Mouse (Mus musculus) midbrain, postnatal 0 days (tissue): ENCODE data around the gene St7l. TPM values are rescaled to one million over a fixed set of nuclear protein-coding genes. Genes with fewer than 3 reads are reported as not detected.

Experiments used
- ATAC-seq: fragments of 200-750 bp; cut with Nextera tagmentation; 2 replicates; pipeline ENCODE4 v1.8.0; 2017; ENCODE audit warnings: moderate number of reproducible peaks, mild to moderate bottlenecking, moderate TSS enrichment, moderate library complexity; ENCODE audit not compliant: low FRiP score
- DNase-seq: peaks from one replicate; pipeline ENCODE4 v3.0.0-alpha.2; 2015; ENCODE audit warnings: low spot score
- H3K27ac ChIP-seq: fragments of 300-500 bp; sonication (generic); 2 replicates; pipeline ENCODE4 v1.5.1; 2014; ENCODE audit warnings: low read depth, mild to moderate bottlenecking, low read length, mixed read lengths
- H3K27me3 ChIP-seq: fragments of 300-500 bp; sonication (generic); 2 replicates; pipeline ENCODE4 v1.6.1; 2014; ENCODE audit warnings: low read length, control low read depth, mixed read lengths; ENCODE audit not compliant: insufficient read depth
- H3K36me3 ChIP-seq: fragments of 300-500 bp; sonication (generic); 2 replicates; pipeline ENCODE4 v1.6.1; 2014; ENCODE audit warnings: low read length, control low read depth, mixed read lengths; ENCODE audit not compliant: insufficient read depth
- H3K4me1 ChIP-seq: fragments of 300-500 bp; sonication (generic); 2 replicates; pipeline ENCODE4 v1.6.1; 2014; ENCODE audit warnings: mild to moderate bottlenecking, control low read depth, antibody characterized with exemption, low read length, mixed read lengths; ENCODE audit not compliant: insufficient read depth
- H3K4me2 ChIP-seq: fragments of 300-500 bp; sonication (generic); 2 replicates; pipeline ENCODE4 v1.6.1; 2014; ENCODE audit warnings: low read depth, mild to moderate bottlenecking, low read length, mixed read lengths; ENCODE audit not compliant: poor library complexity, severe bottlenecking
- H3K4me3 ChIP-seq: fragments of 300-500 bp; sonication (generic); 2 replicates; pipeline ENCODE4 v1.5.1; 2014; ENCODE audit warnings: low read depth, mild to moderate bottlenecking, low read length, moderate library complexity
- H3K9ac ChIP-seq: fragments of 300-500 bp; sonication (generic); replicated peaks from 2 replicates; pipeline ENCODE4 v1.6.1; 2014; ENCODE audit warnings: mild to moderate bottlenecking, low read length, moderate library complexity, mixed read lengths; ENCODE audit not compliant: poor library complexity, severe bottlenecking
- H3K9me3 ChIP-seq: fragments of 300-500 bp; sonication (generic); 2 replicates; pipeline ENCODE4 v1.6.1; 2016; ENCODE audit warnings: low read length, control low read depth
- CTCF ChIP-seq: IDR thresholded peaks from 2 replicates; pipeline ENCODE4 v1.5.1; 2016; ENCODE audit warnings: antibody characterized with exemption, mild to moderate bottlenecking
- WGBS: fragments of 180-500 bp; shearing (Covaris S2); extraction: QIAGEN DNeasy Blood & Tissue Kit; methylation state at CpG from one replicate; pipeline ENCODE4 v1.1.7; 2014; 5-methylcytosine and 5-hydroxymethylcytosine counted together
- polyA plus RNA-seq: library from polyadenylated mRNA; unstranded; fragments of >200 nt; fragmentation: Nextera tagmentation; extraction: Ambion mirVana; gene quantifications from 2 replicates; pipeline ENCODE4 v1.2.1, GENCODE M21; 2015
- total RNA-seq: library from RNA; depleted of rRNA; stranded (reverse); fragments of >200 nt; gene quantifications from 2 replicates; pipeline ENCODE4 v1.2.3, GENCODE M21; 2014

St7l gene
- total and polyA plus RNA-seq, 2 experiments from 2014 or later = 33.6 to 34.5 TPM

DNA sequence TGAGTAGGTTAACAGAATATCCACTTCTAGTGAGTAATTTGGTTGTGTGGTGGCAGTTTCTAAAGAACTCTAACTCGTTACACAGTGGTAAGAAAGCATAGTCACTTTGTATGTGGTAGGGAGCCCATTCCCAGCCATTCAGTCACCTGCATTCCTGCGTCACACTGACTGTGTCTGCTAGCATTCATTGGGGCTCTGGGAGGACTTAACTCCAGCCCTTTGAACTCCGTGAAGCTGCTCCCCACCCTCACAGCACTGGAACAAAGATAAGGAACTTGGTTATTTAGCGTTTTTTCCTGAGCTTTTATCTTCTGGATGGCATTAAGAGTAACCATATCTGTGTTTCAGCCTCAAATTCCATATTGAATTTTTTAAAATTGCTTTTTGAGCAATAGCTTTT is 74.5 kb downstream of the St7l start:
- ATAC-seq = no peak
- H3K27me3 ChIP-seq = no peaks in the 10 kb centered on the region

DNA sequence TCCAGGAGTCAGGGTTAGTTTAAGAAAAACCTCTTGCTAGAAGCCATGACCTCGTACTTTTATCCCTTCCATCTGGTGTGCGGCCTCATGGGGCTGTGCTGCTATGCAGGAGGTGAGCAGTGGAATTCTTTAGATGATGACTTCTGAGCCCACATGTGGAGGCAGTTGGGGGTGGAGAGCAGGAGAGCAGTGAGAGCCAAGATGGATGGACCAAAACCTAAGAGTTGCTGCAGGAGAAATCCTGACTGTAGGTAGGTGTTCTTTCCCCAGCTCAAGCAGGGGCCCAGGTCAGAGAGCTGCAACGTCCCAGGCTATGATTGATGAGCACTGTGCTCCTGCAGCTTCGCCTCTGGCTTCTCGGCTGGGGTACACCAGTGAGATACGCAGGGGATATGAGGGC is 76.9 kb downstream of the St7l start:
- TF ChIP-seq CTCF = no peak
- no peaks in the 10 kb centered on the region for H3K27me3 ChIP-seq
- DNase-seq (no peak), ATAC-seq (no peak)
- H3K36me3 ChIP-seq = peaks cover 7% of the 10 kb centered on the region; the same call in 1 of the 2 replicates
- H3K4me2 ChIP-seq = no peak overlapping the region
- H3K4me3 ChIP-seq = no peak overlapping the region
- no peaks in the 10 kb centered on the region for H3K9me3 ChIP-seq
- no peak overlapping the region for H3K9ac ChIP-seq
- no peak overlapping the region for H3K27ac ChIP-seq
- no peaks in the 10 kb centered on the region for H3K4me1 ChIP-seq
- WGBS = 61% methylated on average over 6 of the region's 6 CpGs

More for the DNA sequence above, 74.5 kb downstream of the St7l start:
- H3K4me3 ChIP-seq = no peak overlapping the region
- H3K9me3 ChIP-seq = no peaks in the 10 kb centered on the region
- no peak for TF ChIP-seq CTCF
- no peak overlapping the region for H3K4me2 ChIP-seq
- H3K9ac ChIP-seq = no peak overlapping the region
- WGBS = 24% methylated on average over 4 of the region's 4 CpGs
- no peak for DNase-seq
- no peaks in the 10 kb centered on the region for H3K4me1 ChIP-seq
- 0 out of 2 replicates have a peak, but pooled peaks cover 7% of the 10 kb centered on the region for H3K36me3 ChIP-seq
- no peak overlapping the region for H3K27ac ChIP-seq

DNA sequence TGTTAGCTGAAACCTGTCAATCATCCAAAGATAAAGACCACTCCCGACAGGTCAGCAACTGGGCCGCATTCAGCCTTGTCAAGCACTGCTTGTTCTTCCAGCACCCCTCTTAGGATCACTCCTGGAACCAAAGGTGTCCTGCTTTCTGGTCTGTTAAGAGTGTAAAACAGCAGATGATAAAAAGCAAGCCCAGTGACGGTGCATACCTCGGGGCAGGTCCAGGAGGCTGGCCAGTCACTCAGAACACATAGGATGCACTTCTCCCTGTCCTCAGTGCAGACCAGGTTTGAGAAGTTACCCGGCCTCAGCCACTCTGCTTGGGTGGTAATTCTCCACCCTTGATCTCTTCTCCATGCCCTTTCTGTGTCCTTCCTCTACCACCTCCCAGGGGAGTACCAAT is 78.9 kb downstream of the St7l start:
- Histone ChIP-seq H3K27me3 (no peaks in the 10 kb centered on the region), H3K9ac (no peak overlapping the region), H3K27ac (no peak overlapping the region), H3K4me3 (no peak overlapping the region), H3K9me3 (no peaks in the 10 kb centered on the region), H3K36me3 (peaks cover 20% of the 10 kb centered on the region), H3K4me2 (no peak overlapping the region), H3K4me1 (no peaks in the 10 kb centered on the region)
- 55% methylated on average over 5 of the region's 5 CpGs for WGBS
- TF ChIP-seq CTCF = no peak
- no peak for DNase-seq
- no peak for ATAC-seq

DNA sequence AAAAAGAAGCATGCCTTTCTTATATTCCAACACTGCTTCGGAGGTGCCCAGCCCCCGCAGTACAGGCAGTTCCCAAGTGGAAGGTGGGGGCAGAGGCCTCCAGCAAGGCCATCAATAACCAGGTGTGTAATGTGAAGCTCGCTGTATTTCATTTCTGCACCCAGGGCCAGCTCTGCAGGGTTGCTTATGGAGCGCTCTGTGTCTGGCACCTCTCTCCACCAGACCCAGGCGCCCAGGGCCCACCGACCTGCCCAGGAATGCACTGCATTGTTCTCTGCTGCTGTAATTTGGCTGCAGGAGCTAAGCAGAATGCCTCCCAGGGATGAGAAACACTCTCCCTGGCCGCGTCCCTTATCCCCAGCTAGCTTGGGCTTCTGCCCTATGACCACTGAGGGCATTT is 79.5 kb downstream of the St7l start:
- ATAC-seq (no peak), DNase-seq (no peak)
- Histone ChIP-seq H3K27me3 (no peaks in the 10 kb centered on the region), H3K4me3 (no peak overlapping the region), H3K36me3 (peaks cover 20% of the 10 kb centered on the region), H3K9me3 (no peaks in the 10 kb centered on the region), H3K4me1 (no peaks in the 10 kb centered on the region), H3K27ac (no peak overlapping the region), H3K9ac (no peak overlapping the region), H3K4me2 (no peak overlapping the region)
- 46% methylated on average over 8 of the region's 8 CpGs for WGBS
- TF ChIP-seq CTCF = no peak

DNA sequence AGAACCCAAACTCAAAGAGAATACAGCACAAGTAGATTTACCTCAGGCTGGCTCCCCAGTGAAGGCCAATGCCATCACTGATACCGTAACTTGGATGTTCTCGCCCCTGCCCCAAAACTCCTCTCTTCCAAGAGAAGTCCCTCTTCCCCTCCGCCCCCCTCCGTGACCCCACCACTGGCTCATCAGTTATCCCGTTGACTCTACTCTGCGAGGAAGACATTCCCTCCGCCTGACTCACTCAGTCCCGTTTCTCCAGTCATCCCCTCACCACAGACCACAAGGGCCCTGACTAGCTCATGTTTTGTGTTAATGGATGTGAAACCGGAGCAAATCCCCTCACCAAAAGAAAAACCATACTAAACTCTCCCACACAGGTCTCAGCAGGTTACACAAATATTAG is 81.1 kb downstream of the St7l start:
- Histone ChIP-seq H3K9me3 (no peaks in the 10 kb centered on the region), H3K4me3 (no peak overlapping the region), H3K27me3 (no peaks in the 10 kb centered on the region), H3K9ac (no peak overlapping the region), H3K4me1 (no peaks in the 10 kb centered on the region), H3K36me3 (peaks cover 17% of the 10 kb centered on the region), H3K4me2 (no peak overlapping the region), H3K27ac (no peak overlapping the region)
- DNase-seq (no peak), ATAC-seq (no peak)
- 79% methylated on average over 9 of the region's 9 CpGs for whole genome bisulfite sequencing
- no peak for TF ChIP-seq CTCF

DNA sequence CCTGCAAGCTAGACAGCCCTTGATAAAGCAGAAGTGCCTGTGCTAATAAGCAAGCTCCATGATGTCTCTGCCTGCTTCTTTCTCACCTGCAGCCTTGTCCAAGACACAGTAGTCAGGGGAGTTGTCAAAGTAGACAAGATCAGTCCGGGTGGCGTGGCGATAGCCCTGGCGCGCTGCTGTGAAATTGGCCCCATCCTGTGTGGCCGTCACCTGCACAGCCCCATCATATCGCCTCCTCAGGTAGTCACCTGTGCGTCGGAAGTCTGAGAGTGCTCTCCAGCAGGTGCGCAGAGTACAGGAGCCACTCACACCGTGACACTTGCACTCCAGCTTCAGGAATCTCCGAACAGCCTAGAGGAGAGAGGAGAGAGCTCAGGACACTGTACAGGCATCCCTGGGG is 87.1 kb downstream of the St7l start:
- no peak for TF ChIP-seq CTCF
- WGBS = 92% methylated on average over 12 of the region's 12 CpGs

More for the DNA sequence above, 87.1 kb downstream of the St7l start:
- Histone ChIP-seq H3K36me3 (peaks cover 17% of the 10 kb centered on the region), H3K4me3 (no peak overlapping the region), H3K9me3 (no peaks in the 10 kb centered on the region), H3K27ac (no peak overlapping the region), H3K4me2 (no peak overlapping the region), H3K4me1 (no peaks in the 10 kb centered on the region), H3K9ac (no peak overlapping the region), H3K27me3 (no peaks in the 10 kb centered on the region)
- ATAC-seq = no peak
- DNase-seq = no peak
